Mouse (Mus musculus): ENCODE data around the gene Sh3kbp1.

- TF ChIP-seq CTCF (IDR thresholded peaks at IDR 0.05; ENCODE audit: low read depth) (no peak), EP300 (IDR thresholded peaks at IDR 0.05; ENCODE audit: low read depth) (no peak)
Observed at GRCm38 (mm10) chrX:159915125-159915524, 288.1 kb downstream of the Sh3kbp1 start.

All from liver, embryonic 14.5 days (tissue).